Mouse (Mus musculus) midbrain, embryonic 14.5 days (tissue): ENCODE results near the gene Galns. TPM values are rescaled to one million over a fixed set of nuclear protein-coding genes. Genes with fewer than 3 reads are reported as not detected.
"Not testable (repeated sequence)": the region's sequence is repeated elsewhere in the genome, so short reads cannot be mapped to it uniquely, and the experiment has no call there.

Source experiments
- ATAC-seq: fragments of 200-750 bp; cut with Nextera tagmentation; 2 replicates; pipeline ENCODE4 v1.8.0; 2017; ENCODE audit warnings: moderate number of reproducible peaks, moderate library complexity; ENCODE audit not compliant: low FRiP score, low TSS enrichment
- DNase-seq: peaks from one replicate; pipeline ENCODE4 v3.0.0-alpha.2; 2015
- H3K27ac ChIP-seq: fragments of 300-500 bp; sonication (generic); replicated peaks from 2 replicates; pipeline ENCODE4 v1.5.1; 2014; ENCODE audit warnings: mild to moderate bottlenecking, low read depth, low read length, moderate library complexity
- H3K27me3 ChIP-seq: fragments of 300-500 bp; sonication (generic); 2 replicates; pipeline ENCODE4 v1.6.1; 2014; ENCODE audit warnings: low read length, control low read depth, mixed read lengths; ENCODE audit not compliant: control insufficient read depth, insufficient read depth
- H3K36me3 ChIP-seq: fragments of 300-500 bp; sonication (generic); 2 replicates; pipeline ENCODE4 v1.6.1; 2014; ENCODE audit warnings: low read length, control low read depth; ENCODE audit not compliant: control insufficient read depth, insufficient read depth
- H3K4me1 ChIP-seq: fragments of 300-500 bp; sonication (generic); 2 replicates; pipeline ENCODE4 v1.6.1; 2014; ENCODE audit warnings: mild to moderate bottlenecking, antibody characterized with exemption, low read length, control low read depth; ENCODE audit not compliant: control insufficient read depth, insufficient read depth
- H3K4me2 ChIP-seq: fragments of 300-500 bp; sonication (generic); 2 replicates; pipeline ENCODE4 v1.6.1; 2014; ENCODE audit warnings: mild to moderate bottlenecking, low read length, moderate library complexity
- H3K4me3 ChIP-seq: fragments of 300-500 bp; sonication (generic); replicated peaks from 2 replicates; pipeline ENCODE4 v1.5.1; 2014; ENCODE audit warnings: low read depth, low read length
- H3K9ac ChIP-seq: fragments of 300-500 bp; sonication (generic); replicated peaks from 2 replicates; pipeline ENCODE4 v1.6.1; 2014; ENCODE audit warnings: mild to moderate bottlenecking, low read length, moderate library complexity
- H3K9me3 ChIP-seq: fragments of 300-500 bp; sonication (generic); 2 replicates; pipeline ENCODE4 v1.6.1; 2016; ENCODE audit warnings: low read length, control low read depth, mixed read lengths; ENCODE audit not compliant: control insufficient read depth
- WGBS: fragments of 180-500 bp; shearing (Covaris S2); extraction: QIAGEN DNeasy Blood & Tissue Kit; methylation state at CpG from one replicate; pipeline ENCODE4 v1.1.7; 2014; 5-methylcytosine and 5-hydroxymethylcytosine counted together
- polyA plus RNA-seq: library from polyadenylated mRNA; unstranded; fragments of >200 nt; fragmentation: Nextera tagmentation; extraction: Ambion mirVana; gene quantifications from 2 replicates; pipeline ENCODE4 v1.2.1, GENCODE M21; 2014

Gene Galns
- polyA plus RNA-seq, 1 experiment from 2014 or later, result 6.3 TPM

GRCm38 (mm10) chr8:122637230-122637629, 26.0 kb upstream of the Galns start:
- Histone ChIP-seq H3K9ac (no peak overlapping the region), H3K4me2 (no peak overlapping the region), H3K27me3 (no peaks in the 10 kb centered on the region), H3K36me3 (peaks cover 66% of the 10 kb centered on the region), H3K27ac (no peak overlapping the region), H3K4me3 (no peak overlapping the region), H3K4me1 (peaks cover 3% of the 10 kb centered on the region; the same call in 1 of the 2 replicates), H3K9me3 (no peaks in the 10 kb centered on the region)
- WGBS, result 93% methylated on average over 9 of the region's 9 CpGs
- no peak for DNase-seq
- no peak for ATAC-seq

DNA sequence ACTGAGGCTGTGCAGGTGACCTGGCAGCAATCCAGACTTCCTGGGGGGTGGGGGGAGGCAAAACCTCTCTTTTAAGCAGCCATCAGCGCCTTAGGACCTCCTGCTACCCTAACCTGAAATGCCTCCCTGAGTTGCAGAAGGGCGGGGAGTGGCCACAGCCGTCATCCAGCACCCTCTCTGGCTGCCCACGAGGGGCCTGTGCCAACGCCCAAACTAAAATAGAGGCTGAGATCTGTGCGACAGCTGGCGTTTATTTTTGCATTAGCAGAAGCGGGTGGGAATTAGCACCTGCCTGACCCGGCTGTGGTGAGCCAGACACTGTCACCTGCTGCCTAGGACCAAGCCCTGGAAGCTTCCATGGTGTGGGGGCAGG, 25.5 kb upstream of the Galns start:
- H3K4me3 ChIP-seq, result no peak overlapping the region
- DNase-seq (no peak), ATAC-seq (no peak)
- no peaks in the 10 kb centered on the region for H3K9me3 ChIP-seq
- no peak overlapping the region for H3K27ac ChIP-seq
- no peak overlapping the region for H3K9ac ChIP-seq
- 79% methylated on average over 9 of the region's 9 CpGs for WGBS
- H3K36me3 ChIP-seq, result peaks cover 65% of the 10 kb centered on the region
- peaks cover 3% of the 10 kb centered on the region; the same call in 1 of the 2 replicates for H3K4me1 ChIP-seq
- no peak overlapping the region for H3K4me2 ChIP-seq
- H3K27me3 ChIP-seq, result no peaks in the 10 kb centered on the region

GRCm38 (mm10) chr8:122635878-122636802, 24.9 kb upstream of the Galns start:
- DNase-seq (no peak), ATAC-seq (no peak)
- Histone ChIP-seq H3K27ac (no peak overlapping the region), H3K9me3 (no peaks in the 10 kb centered on the region), H3K4me3 (no peak overlapping the region), H3K4me1 (peaks cover 3% of the 10 kb centered on the region; the same call in 1 of the 2 replicates), H3K4me2 (no peak overlapping the region), H3K9ac (no peak overlapping the region), H3K36me3 (peaks cover 64% of the 10 kb centered on the region), H3K27me3 (no peaks in the 10 kb centered on the region)
- WGBS, result 81% methylated on average over 14 of the region's 14 CpGs

DNA sequence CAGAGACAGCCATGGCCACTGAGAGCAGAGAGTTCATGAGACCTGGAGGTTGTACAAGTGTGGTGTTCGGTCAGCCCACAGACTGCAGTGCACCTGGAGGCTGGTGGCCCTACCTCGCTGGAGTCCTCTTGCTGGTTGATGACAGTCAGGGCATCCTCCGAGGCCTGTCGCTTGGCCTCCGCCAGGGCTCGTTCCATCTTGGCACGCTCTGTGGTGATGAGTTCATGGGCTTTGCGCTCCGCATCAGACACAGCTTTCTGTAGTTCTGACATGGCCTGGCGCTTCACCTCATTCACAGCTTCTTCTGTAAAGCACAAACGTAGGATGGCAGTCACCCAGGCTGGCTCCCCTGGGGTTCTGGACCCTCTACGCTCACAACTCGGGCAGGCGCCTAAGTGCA, 21.9 kb upstream of the Galns start:
- DNase-seq, result no peak
- H3K4me3 ChIP-seq, result no peak overlapping the region
- no peaks in the 10 kb centered on the region for H3K4me1 ChIP-seq
- H3K36me3 ChIP-seq, result peaks cover 74% of the 10 kb centered on the region
- H3K9ac ChIP-seq, result no peak overlapping the region
- no peak for ATAC-seq
- H3K9me3 ChIP-seq, result no peaks in the 10 kb centered on the region
- 91% methylated on average over 14 of the region's 14 CpGs for WGBS
- no peak overlapping the region for H3K27ac ChIP-seq
- no peak overlapping the region for H3K4me2 ChIP-seq
- H3K27me3 ChIP-seq, result no peaks in the 10 kb centered on the region

- not testable (repeated sequence) for H3K27ac ChIP-seq, DNase-seq, ATAC-seq, H3K9ac ChIP-seq, H3K4me2 ChIP-seq, H3K4me1 ChIP-seq, H3K27me3 ChIP-seq, H3K9me3 ChIP-seq, H3K4me3 ChIP-seq
- WGBS, result 70% methylated on average over 3 of the region's 3 CpGs
- peaks cover 69% of the 10 kb centered on the region for H3K36me3 ChIP-seq
Measured at GRCm38 (mm10) chr8:122632134-122632533, 20.9 kb upstream of the Galns start.

DNA sequence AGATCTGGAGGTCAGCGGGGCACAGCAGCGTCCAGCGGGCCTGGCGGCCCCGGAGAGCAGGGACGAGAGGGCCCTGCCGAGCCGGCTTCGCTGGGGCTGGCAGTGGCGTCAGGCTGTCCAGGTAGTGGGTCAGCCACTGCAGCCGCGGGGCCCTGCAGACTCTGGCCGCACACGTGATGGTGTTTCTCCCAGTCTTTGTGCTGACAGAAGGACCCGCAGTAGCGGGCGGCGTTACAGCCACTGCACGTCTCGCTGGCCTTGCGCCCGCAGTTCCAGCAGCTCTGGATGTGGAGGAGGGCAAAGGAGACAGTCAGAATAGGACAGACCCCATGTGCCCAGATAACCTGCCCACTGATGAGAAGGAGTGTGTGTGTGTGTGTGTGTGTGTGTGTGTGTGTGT, 19.4 kb upstream of the Galns start:
- Histone ChIP-seq H3K36me3 (peaks cover 65% of the 10 kb centered on the region), H3K27me3 (no peaks in the 10 kb centered on the region), H3K9ac (no peak overlapping the region), H3K9me3 (no peaks in the 10 kb centered on the region), H3K27ac (no peak overlapping the region), H3K4me3 (no peak overlapping the region), H3K4me1 (no peaks in the 10 kb centered on the region), H3K4me2 (no peak overlapping the region)
- no peak for ATAC-seq
- DNase-seq, result peak; percentile 25
- 55% methylated on average over 22 of the region's 22 CpGs for WGBS

GRCm38 (mm10) chr8:122629388-122629787, 18.1 kb upstream of the Galns start:
- Histone ChIP-seq H3K27ac (no peak overlapping the region), H3K9ac (no peak overlapping the region), H3K9me3 (no peaks in the 10 kb centered on the region), H3K36me3 (peaks cover 52% of the 10 kb centered on the region), H3K27me3 (no peaks in the 10 kb centered on the region), H3K4me2 (no peak overlapping the region), H3K4me3 (no peak overlapping the region), H3K4me1 (no peaks in the 10 kb centered on the region)
- ATAC-seq (no peak), DNase-seq (no peak)
- WGBS, result 11% methylated on average over 10 of the region's 10 CpGs

DNA sequence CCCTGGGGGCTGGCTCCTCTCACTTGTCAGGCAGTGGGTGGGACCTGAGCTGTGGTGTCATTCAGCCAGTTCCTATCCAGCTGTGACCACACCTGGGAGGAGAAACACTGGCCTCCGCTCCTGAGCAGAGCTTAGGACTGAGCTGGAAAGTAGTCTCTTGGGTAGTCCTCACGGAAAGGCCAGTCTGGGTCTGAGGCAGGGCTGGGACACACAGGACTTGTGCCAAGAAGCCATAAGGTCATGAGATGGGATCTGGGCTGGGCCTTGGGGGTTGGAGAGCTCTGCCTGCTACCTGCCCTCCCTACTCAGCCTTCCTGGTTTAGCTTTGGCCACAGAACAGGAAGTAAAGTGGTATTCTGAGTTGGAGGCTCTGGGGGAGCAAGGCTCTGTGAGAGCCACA, 15.6 kb upstream of the Galns start:
- H3K36me3 ChIP-seq, result peaks cover 29% of the 10 kb centered on the region
- no peak overlapping the region for H3K9ac ChIP-seq
- 70% methylated on average over 2 of the region's 2 CpGs for WGBS
- H3K4me1 ChIP-seq, result no peaks in the 10 kb centered on the region
- no peak overlapping the region for H3K27ac ChIP-seq
- no peaks in the 10 kb centered on the region for H3K27me3 ChIP-seq
- no peaks in the 10 kb centered on the region for H3K9me3 ChIP-seq
- no peak for ATAC-seq
- H3K4me3 ChIP-seq, result no peak overlapping the region
- no peak overlapping the region for H3K4me2 ChIP-seq
- no peak for DNase-seq

DNA sequence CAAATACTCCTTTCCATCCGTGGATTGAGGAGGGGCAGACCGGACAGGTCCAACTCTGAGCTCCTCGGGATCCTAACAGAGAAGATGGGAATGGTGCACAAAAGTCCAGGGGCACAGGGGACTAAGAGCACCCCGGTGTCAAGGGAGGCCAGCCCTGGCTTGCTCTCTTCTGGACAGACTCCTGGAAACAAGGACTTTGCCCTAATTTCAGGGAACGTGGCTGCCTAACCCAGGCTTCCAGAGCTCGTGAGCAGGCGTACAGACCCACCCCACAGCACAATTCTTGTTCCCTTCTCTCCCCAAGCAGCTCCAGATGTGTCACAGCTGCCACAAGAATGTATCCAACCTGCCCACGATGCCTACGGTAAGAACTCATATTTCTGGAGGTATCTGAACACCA, 14.5 kb upstream of the Galns start:
- Histone ChIP-seq H3K27me3 (no peaks in the 10 kb centered on the region), H3K36me3 (peaks cover 26% of the 10 kb centered on the region), H3K9me3 (no peaks in the 10 kb centered on the region), H3K4me2 (no peak overlapping the region), H3K4me1 (no peaks in the 10 kb centered on the region), H3K27ac (no peak overlapping the region), H3K4me3 (no peak overlapping the region), H3K9ac (no peak overlapping the region)
- ATAC-seq (no peak), DNase-seq (no peak)
- 88% methylated on average over 9 of the region's 9 CpGs for WGBS
